Mouse (Mus musculus) cerebellum, adult 9-10 months (tissue): Measurements from ENCODE around the gene Hps1.

Experiments
- DNase-seq: peaks from one replicate; pipeline ENCODE4 v3.0.0; 2022

Hps1 gene

GRCm38 (mm10) chr19:42753141-42753917 is 26.4 kb downstream of the Hps1 start:
- DNase-seq = no peak

- peak; percentile 52 for DNase-seq
Measured at GRCm38 (mm10) chr19:42752363-42752931, 27.3 kb downstream of the Hps1 start, which contains the start of gene Pyroxd2. Gene Pyroxd2 (minus strand): TSS chr19:42752775.

- no peak for DNase-seq
Measured at GRCm38 (mm10) chr19:42750196-42750595, 29.6 kb downstream of the Hps1 start.

- no peak for DNase-seq
Measured at GRCm38 (mm10) chr19:42746702-42747101, 33.1 kb downstream of the Hps1 start.

GRCm38 (mm10) chr19:42745869-42746224 is 33.9 kb downstream of the Hps1 start:
- no peak for DNase-seq

- DNase-seq = no peak
Measured at GRCm38 (mm10) chr19:42745084-42745868, 34.5 kb downstream of the Hps1 start.

GRCm38 (mm10) chr19:42744162-42744586 is 35.6 kb downstream of the Hps1 start:
- DNase-seq = no peak

GRCm38 (mm10) chr19:42743261-42743660 is 36.5 kb downstream of the Hps1 start:
- DNase-seq = no peak

- DNase-seq = no peak
Measured at GRCm38 (mm10) chr19:42741884-42742283, 37.9 kb downstream of the Hps1 start.

GRCm38 (mm10) chr19:42740163-42740899 is 39.4 kb downstream of the Hps1 start:
- DNase-seq = no peak

GRCm38 (mm10) chr19:42739734-42740133 is 40.0 kb downstream of the Hps1 start:
- no peak for DNase-seq

GRCm38 (mm10) chr19:42737753-42738152 is 42.0 kb downstream of the Hps1 start:
- no peak for DNase-seq

- DNase-seq = no peak
Measured at GRCm38 (mm10) chr19:42734982-42735381, 44.8 kb downstream of the Hps1 start.

GRCm38 (mm10) chr19:42727424-42727823 is 52.4 kb downstream of the Hps1 start:
- peak; percentile 53 for DNase-seq

GRCm38 (mm10) chr19:42726766-42727165 is 53.0 kb downstream of the Hps1 start:
- DNase-seq = peak; percentile 84

GRCm38 (mm10) chr19:42725973-42726350 is 53.8 kb downstream of the Hps1 start:
- no peak for DNase-seq

- DNase-seq = no peak
Measured at GRCm38 (mm10) chr19:42725056-42725972, 54.5 kb downstream of the Hps1 start.

- no peak for DNase-seq
Measured at GRCm38 (mm10) chr19:42723302-42723701, 56.5 kb downstream of the Hps1 start.

- no peak for DNase-seq
Measured at GRCm38 (mm10) chr19:42722500-42722899, 57.3 kb downstream of the Hps1 start.

GRCm38 (mm10) chr19:42718101-42718500 is 61.7 kb downstream of the Hps1 start:
- no peak for DNase-seq

- DNase-seq = no peak
Measured at GRCm38 (mm10) chr19:42717668-42718067, 62.1 kb downstream of the Hps1 start.

GRCm38 (mm10) chr19:42716507-42716906 is 63.3 kb downstream of the Hps1 start:
- DNase-seq = no peak
